Mouse (Mus musculus) heart, embryonic 16.5 days (tissue): ENCODE measurements around the gene Gm20503. TPM values are rescaled to one million over a fixed set of nuclear protein-coding genes. Genes with fewer than 3 reads are reported as not detected.
A peak's percentile ranks its signal among the peaks of the same experiment; 100 is the strongest.

Experiments used
- ATAC-seq: fragments of 200-750 bp; cut with Nextera tagmentation; replicated peaks from 2 replicates; pipeline ENCODE4 v1.8.0; 2017; ENCODE audit warnings: moderate number of reproducible peaks; ENCODE audit not compliant: insufficient read depth, low FRiP score; ENCODE audit errors: extremely low read depth
- H3K27ac ChIP-seq: fragments of 300-500 bp; sonication (generic); 2 replicates; pipeline ENCODE4 v1.5.1; 2014; ENCODE audit warnings: mild to moderate bottlenecking, low read length, control low read depth, moderate library complexity
- H3K27me3 ChIP-seq: fragments of 300-500 bp; sonication (generic); 2 replicates; pipeline ENCODE4 v1.6.1; 2014; ENCODE audit warnings: low read length, mixed read lengths; ENCODE audit not compliant: control insufficient read depth, insufficient read depth
- H3K36me3 ChIP-seq: fragments of 300-500 bp; sonication (generic); 2 replicates; pipeline ENCODE4 v1.6.1; 2014; ENCODE audit not compliant: control insufficient read depth, insufficient read depth
- H3K4me1 ChIP-seq: fragments of 300-500 bp; sonication (generic); 2 replicates; pipeline ENCODE4 v1.6.1; 2014; ENCODE audit warnings: low read length, mixed read lengths; ENCODE audit not compliant: control insufficient read depth, insufficient read depth
- H3K4me2 ChIP-seq: fragments of 300-500 bp; sonication (generic); 2 replicates; pipeline ENCODE4 v1.6.1; 2014; ENCODE audit warnings: low read depth, mild to moderate bottlenecking, control low read depth, low read length
- H3K4me3 ChIP-seq: fragments of 300-500 bp; sonication (generic); 2 replicates; pipeline ENCODE4 v1.5.1; 2014; ENCODE audit warnings: mild to moderate bottlenecking, control low read depth, low read length
- H3K9ac ChIP-seq: fragments of 300-500 bp; sonication (generic); 2 replicates; pipeline ENCODE4 v1.6.1; 2014; ENCODE audit warnings: low read length, control low read depth
- H3K9me3 ChIP-seq: fragments of 300-500 bp; sonication (generic); replicated peaks from 2 replicates; pipeline ENCODE4 v1.6.1; 2016; ENCODE audit warnings: low read length; ENCODE audit not compliant: control insufficient read depth
- WGBS: fragments of 180-500 bp; shearing (Covaris S2); extraction: QIAGEN DNeasy Blood & Tissue Kit; methylation state at CpG from one replicate; pipeline ENCODE4 v1.1.7; 2014; 5-methylcytosine and 5-hydroxymethylcytosine counted together
- polyA plus RNA-seq: library from polyadenylated mRNA; unstranded; fragments of >200 nt; fragmentation: Nextera tagmentation; extraction: Ambion mirVana; gene quantifications from 2 replicates; pipeline ENCODE4 v1.2.1, GENCODE M21; 2015

Gm20503 gene
- polyA plus RNA-seq, 1 experiment from 2014 or later: 12.4 TPM

DNA sequence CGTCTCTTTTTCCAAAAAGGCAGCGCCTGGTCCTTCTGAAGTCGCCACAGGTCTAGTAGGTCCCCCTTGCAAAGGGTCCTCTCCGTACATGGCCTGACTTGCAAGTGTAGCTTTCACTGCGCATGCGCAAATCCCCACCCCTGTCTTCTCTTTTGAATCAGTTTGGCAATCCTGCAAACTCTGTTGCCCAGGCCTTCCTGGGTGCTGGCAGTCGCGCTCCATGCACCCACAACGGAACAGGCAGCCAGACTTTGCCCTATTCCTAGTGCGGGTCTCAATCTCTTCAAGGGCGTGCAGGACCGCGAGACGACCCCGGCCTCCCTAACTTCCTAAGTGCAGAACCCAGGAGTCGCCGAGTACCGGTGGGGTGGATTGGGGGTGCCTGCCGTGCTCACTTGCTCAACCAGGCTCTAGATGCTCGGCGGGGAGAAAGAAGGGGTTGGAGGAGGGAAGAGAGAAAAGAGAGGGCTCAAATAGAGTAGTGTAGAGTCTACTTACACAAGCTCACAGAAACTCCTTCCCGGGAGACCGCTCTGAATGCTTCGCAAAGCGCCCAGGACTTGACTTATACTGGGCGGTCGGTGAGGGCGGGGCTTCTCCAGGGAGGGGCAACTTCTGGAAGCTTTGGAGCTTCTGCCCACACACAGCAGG is 16.3 kb upstream of the Gm20503 start, which contains the start of gene Ptgr1:
Ptgr1 (minus strand) TSS at position 580 of the 651 bp plus-strand sequence.
- peak within 1 kb of the TSS; percentile 33 for H3K27ac ChIP-seq
- H3K36me3 ChIP-seq: no peaks in the 10 kb centered on the region
- WGBS: 2% methylated on average over 28 of the region's 28 CpGs
- peak; percentile 72 for ATAC-seq
- H3K27me3 ChIP-seq: peaks cover 2% of the 10 kb centered on the region; the same call in 1 of the 2 replicates
- H3K4me2 ChIP-seq: peak within 1 kb of the TSS; percentile 87
- peak within 1 kb of the TSS; percentile 83 for H3K4me3 ChIP-seq
- H3K9me3 ChIP-seq: no peaks in the 10 kb centered on the region
- peak within 1 kb of the TSS; percentile 78 for H3K9ac ChIP-seq
- H3K4me1 ChIP-seq: peaks cover 3% of the 10 kb centered on the region

DNA sequence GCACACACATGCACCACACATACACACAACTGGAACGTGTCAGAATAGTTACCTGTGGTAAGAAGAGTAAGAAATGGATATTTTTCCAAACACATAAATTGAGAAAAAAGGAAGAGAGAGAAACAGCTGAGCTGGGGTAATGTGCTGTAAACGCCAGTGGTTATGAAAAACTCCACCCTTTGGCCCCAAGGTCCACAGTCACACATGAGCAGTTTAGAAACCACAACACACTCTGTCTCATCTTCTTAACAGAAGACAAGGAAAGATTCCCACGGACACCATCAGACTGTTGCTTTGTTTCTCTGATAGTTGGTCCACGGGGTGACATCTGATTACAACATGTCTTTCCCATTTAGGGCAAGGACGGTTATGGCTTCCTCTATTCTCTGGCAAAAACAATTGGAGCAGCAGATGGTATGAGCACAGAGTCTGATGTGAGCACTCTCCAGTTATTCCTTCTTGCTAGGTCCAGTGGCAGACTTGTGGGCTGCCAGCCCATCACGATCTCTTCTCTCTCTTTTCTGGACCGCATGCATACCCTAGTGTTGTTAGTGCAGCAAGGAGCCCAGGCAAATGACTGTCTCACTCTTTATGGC is 13.6 kb upstream of the Gm20503 start:
- no peaks in the 10 kb centered on the region for H3K36me3 ChIP-seq
- H3K4me2 ChIP-seq: no peak overlapping the region
- no peak overlapping the region for H3K9ac ChIP-seq
- peaks cover 2% of the 10 kb centered on the region; the same call in 1 of the 2 replicates for H3K27me3 ChIP-seq
- no peaks in the 10 kb centered on the region for H3K9me3 ChIP-seq
- WGBS: 77% methylated on average over 7 of the region's 7 CpGs
- no peak overlapping the region for H3K4me3 ChIP-seq
- no peak overlapping the region for H3K27ac ChIP-seq
- peaks cover 3% of the 10 kb centered on the region for H3K4me1 ChIP-seq
- ATAC-seq: no peak

- peaks cover 2% of the 10 kb centered on the region; the same call in 1 of the 2 replicates for H3K27me3 ChIP-seq
- no peak overlapping the region for H3K27ac ChIP-seq
- H3K36me3 ChIP-seq: no peaks in the 10 kb centered on the region
- no peak overlapping the region for H3K4me2 ChIP-seq
- no peak for ATAC-seq
- H3K4me1 ChIP-seq: peaks cover 3% of the 10 kb centered on the region
- H3K9me3 ChIP-seq: no peaks in the 10 kb centered on the region
- no peak overlapping the region for H3K4me3 ChIP-seq
- 80% methylated on average over 17 of the region's 17 CpGs for WGBS
- no peak overlapping the region for H3K9ac ChIP-seq
These were observed 12.2 kb upstream of the Gm20503 start for GRCm38 (mm10) chr4:58990609-58991434.

DNA sequence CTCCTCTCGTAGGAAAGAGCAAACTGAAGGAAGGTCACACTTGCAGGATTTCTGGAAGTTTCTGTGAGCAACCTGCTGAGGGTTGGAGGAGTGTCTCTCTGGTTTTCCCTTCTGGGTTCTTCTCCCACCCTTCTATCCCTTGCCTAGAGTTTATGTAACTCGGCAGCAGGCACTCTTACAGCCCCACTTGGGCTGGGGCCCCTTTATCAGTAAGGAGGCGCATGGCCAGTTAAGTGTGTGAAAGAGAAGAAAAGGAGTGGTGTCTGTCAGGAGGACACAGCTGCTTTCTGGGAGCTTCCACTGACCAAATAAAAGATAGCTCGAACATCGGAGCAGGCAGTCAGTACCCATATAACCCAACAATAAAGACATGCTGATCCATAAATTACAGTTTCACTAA is 10.8 kb upstream of the Gm20503 start:
- no peaks in the 10 kb centered on the region for H3K9me3 ChIP-seq
- 40% methylated on average over 5 of the region's 5 CpGs for WGBS
- no peak for ATAC-seq
- H3K27ac ChIP-seq: no peak overlapping the region
- no peaks in the 10 kb centered on the region for H3K36me3 ChIP-seq
- peaks cover 3% of the 10 kb centered on the region; the same call in 1 of the 2 replicates for H3K4me1 ChIP-seq
- H3K4me2 ChIP-seq: no peak overlapping the region
- no peak overlapping the region for H3K4me3 ChIP-seq
- H3K9ac ChIP-seq: no peak overlapping the region
- H3K27me3 ChIP-seq: peaks cover 2% of the 10 kb centered on the region; the same call in 1 of the 2 replicates

DNA sequence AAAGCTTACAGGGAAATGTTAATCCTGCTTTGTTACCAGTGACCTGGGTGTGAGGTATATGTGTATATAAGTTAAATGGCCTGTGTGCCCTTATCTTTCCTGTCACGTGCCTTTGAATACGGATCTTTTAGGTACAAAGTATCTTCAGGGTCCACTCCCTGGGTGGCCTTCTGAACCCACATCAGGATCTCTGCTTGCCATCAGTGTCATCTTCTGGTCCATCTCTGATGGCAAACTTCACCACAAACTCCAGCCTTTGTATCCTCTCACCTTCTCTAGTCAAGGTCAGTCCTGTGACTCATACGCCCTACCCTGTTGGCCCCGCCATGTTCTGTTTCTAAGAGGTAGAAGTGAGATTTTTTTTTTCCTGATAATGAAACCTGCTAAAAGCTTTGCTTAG is 8.2 kb upstream of the Gm20503 start, which contains the start of gene Dnajc25:
Dnajc25 (plus strand) TSS at position 301 of the 400 bp plus-strand sequence.
- no peaks in the 10 kb centered on the region for H3K9me3 ChIP-seq
- H3K36me3 ChIP-seq: no peaks in the 10 kb centered on the region
- no peak for ATAC-seq
- no peak within 1 kb of the TSS for H3K4me3 ChIP-seq
- H3K27me3 ChIP-seq: no peaks in the 10 kb centered on the region; the same call in 1 of the 2 replicates
- WGBS: 79% methylated on average over 4 of the region's 4 CpGs
- peaks cover 4% of the 10 kb centered on the region; the same call in 1 of the 2 replicates for H3K4me1 ChIP-seq
- H3K4me2 ChIP-seq: no peak within 1 kb of the TSS
- no peak within 1 kb of the TSS for H3K27ac ChIP-seq
- H3K9ac ChIP-seq: no peak within 1 kb of the TSS

GRCm38 (mm10) chr4:58995251-58995693 is 7.7 kb upstream of the Gm20503 start:
- Histone ChIP-seq H3K4me1 (peaks cover 4% of the 10 kb centered on the region; the same call in 1 of the 2 replicates), H3K36me3 (no peaks in the 10 kb centered on the region), H3K4me2 (no peak overlapping the region), H3K27ac (no peak overlapping the region), H3K27me3 (no peaks in the 10 kb centered on the region; the same call in 1 of the 2 replicates), H3K9me3 (no peaks in the 10 kb centered on the region), H3K4me3 (no peak overlapping the region), H3K9ac (no peak overlapping the region)
- whole genome bisulfite sequencing: 45% methylated on average over 8 of the region's 8 CpGs
- ATAC-seq: no peak

- Histone ChIP-seq H3K9me3 (no peaks in the 10 kb centered on the region), H3K4me3 (no peak overlapping the region), H3K4me1 (peaks cover 4% of the 10 kb centered on the region; the same call in 1 of the 2 replicates), H3K36me3 (no peaks in the 10 kb centered on the region), H3K27me3 (no peaks in the 10 kb centered on the region; the same call in 1 of the 2 replicates), H3K27ac (no peak overlapping the region), H3K4me2 (no peak overlapping the region), H3K9ac (no peak overlapping the region)
- ATAC-seq: no peak; the same call in 1 of the 2 replicates
- 56% methylated on average over 5 of the region's 5 CpGs for WGBS
These were observed 5.9 kb upstream of the Gm20503 start for GRCm38 (mm10) chr4:58997081-58997480.

GRCm38 (mm10) chr4:58998688-58999087 is 4.3 kb upstream of the Gm20503 start:
- H3K9ac ChIP-seq: no peak overlapping the region
- WGBS: 76% methylated on average over 1 of the region's 1 CpGs

More at GRCm38 (mm10) chr4:58998688-58999087, 4.3 kb upstream of the Gm20503 start:
- H3K4me2 ChIP-seq: no peak overlapping the region
- no peaks in the 10 kb centered on the region for H3K36me3 ChIP-seq
- no peak for ATAC-seq
- H3K4me3 ChIP-seq: no peak overlapping the region
- H3K27me3 ChIP-seq: no peaks in the 10 kb centered on the region
- H3K27ac ChIP-seq: no peak overlapping the region
- H3K4me1 ChIP-seq: peaks cover 8% of the 10 kb centered on the region
- no peaks in the 10 kb centered on the region for H3K9me3 ChIP-seq
